Mouse (Mus musculus) midbrain, embryonic 14.5 days (tissue): ENCODE data around the gene Cul4b. TPM values are rescaled to one million over a fixed set of nuclear protein-coding genes. Genes with fewer than 3 reads are reported as not detected.
"Not testable (repeated sequence)": the region's sequence is repeated elsewhere in the genome, so short reads cannot be mapped to it uniquely, and the experiment has no call there.

Experiments
- ATAC-seq: fragments of 200-750 bp; cut with Nextera tagmentation; 2 replicates; pipeline ENCODE4 v1.8.0; 2017; ENCODE audit warnings: moderate number of reproducible peaks, moderate library complexity; ENCODE audit not compliant: low FRiP score, low TSS enrichment
- DNase-seq: peaks from one replicate; pipeline ENCODE4 v3.0.0-alpha.2; 2015
- H3K27ac ChIP-seq: fragments of 300-500 bp; sonication (generic); replicated peaks from 2 replicates; pipeline ENCODE4 v1.5.1; 2014; ENCODE audit warnings: mild to moderate bottlenecking, low read depth, low read length, moderate library complexity
- H3K27me3 ChIP-seq: fragments of 300-500 bp; sonication (generic); 2 replicates; pipeline ENCODE4 v1.6.1; 2014; ENCODE audit warnings: low read length, control low read depth, mixed read lengths; ENCODE audit not compliant: control insufficient read depth, insufficient read depth
- H3K36me3 ChIP-seq: fragments of 300-500 bp; sonication (generic); 2 replicates; pipeline ENCODE4 v1.6.1; 2014; ENCODE audit warnings: low read length, control low read depth; ENCODE audit not compliant: control insufficient read depth, insufficient read depth
- H3K4me1 ChIP-seq: fragments of 300-500 bp; sonication (generic); 2 replicates; pipeline ENCODE4 v1.6.1; 2014; ENCODE audit warnings: mild to moderate bottlenecking, antibody characterized with exemption, low read length, control low read depth; ENCODE audit not compliant: control insufficient read depth, insufficient read depth
- H3K4me2 ChIP-seq: fragments of 300-500 bp; sonication (generic); 2 replicates; pipeline ENCODE4 v1.6.1; 2014; ENCODE audit warnings: mild to moderate bottlenecking, low read length, moderate library complexity
- H3K4me3 ChIP-seq: fragments of 300-500 bp; sonication (generic); replicated peaks from 2 replicates; pipeline ENCODE4 v1.5.1; 2014; ENCODE audit warnings: low read depth, low read length
- H3K9ac ChIP-seq: fragments of 300-500 bp; sonication (generic); replicated peaks from 2 replicates; pipeline ENCODE4 v1.6.1; 2014; ENCODE audit warnings: mild to moderate bottlenecking, low read length, moderate library complexity
- H3K9me3 ChIP-seq: fragments of 300-500 bp; sonication (generic); 2 replicates; pipeline ENCODE4 v1.6.1; 2016; ENCODE audit warnings: low read length, control low read depth, mixed read lengths; ENCODE audit not compliant: control insufficient read depth
- WGBS: fragments of 180-500 bp; shearing (Covaris S2); extraction: QIAGEN DNeasy Blood & Tissue Kit; methylation state at CpG from one replicate; pipeline ENCODE4 v1.1.7; 2014; 5-methylcytosine and 5-hydroxymethylcytosine counted together
- polyA plus RNA-seq: library from polyadenylated mRNA; unstranded; fragments of >200 nt; fragmentation: Nextera tagmentation; extraction: Ambion mirVana; gene quantifications from 2 replicates; pipeline ENCODE4 v1.2.1, GENCODE M21; 2014

The Cul4b gene
- polyA plus RNA-seq, 1 experiment from 2014 or later = 26.0 TPM

- ATAC-seq (no peak), DNase-seq (no peak)
- peaks cover 3% of the 10 kb centered on the region; the same call in 1 of the 2 replicates for H3K4me1 ChIP-seq
- H3K9me3 ChIP-seq = no peaks in the 10 kb centered on the region
- no peak overlapping the region for H3K9ac ChIP-seq
- no peak overlapping the region for H3K4me2 ChIP-seq
- H3K4me3 ChIP-seq = no peak overlapping the region
- 79% methylated on average over 6 of the region's 6 CpGs for WGBS
- no peaks in the 10 kb centered on the region for H3K27me3 ChIP-seq
- H3K27ac ChIP-seq = no peak overlapping the region
- H3K36me3 ChIP-seq = no peaks in the 10 kb centered on the region
Measured at GRCm38 (mm10) chrX:38566521-38567205, 9.3 kb downstream of the Cul4b start.

- WGBS = 23% methylated on average over 8 of the region's 8 CpGs
- ATAC-seq = no peak
- Histone ChIP-seq H3K27ac (peak overlapping the region; percentile 93), H3K27me3 (no peaks in the 10 kb centered on the region), H3K4me2 (peak overlapping the region; percentile 65), H3K9me3 (no peaks in the 10 kb centered on the region), H3K4me1 (peaks cover 3% of the 10 kb centered on the region; the same call in 1 of the 2 replicates), H3K9ac (peak overlapping the region; percentile 60; the same call in 1 of the 2 replicates), H3K4me3 (peak overlapping the region; percentile 52), H3K36me3 (no peaks in the 10 kb centered on the region)
- no peak for DNase-seq
Measured at GRCm38 (mm10) chrX:38565176-38565542, 10.8 kb downstream of the Cul4b start.

- peak overlapping the region; percentile 65 for H3K4me2 ChIP-seq
- no peaks in the 10 kb centered on the region for H3K27me3 ChIP-seq
- WGBS = 23% methylated on average over 40 of the region's 52 CpGs
- H3K27ac ChIP-seq = peak overlapping the region; percentile 93
- peak overlapping the region; percentile 52 for H3K4me3 ChIP-seq
- no peaks in the 10 kb centered on the region for H3K9me3 ChIP-seq
- DNase-seq (peak; percentile 94), ATAC-seq (peak; percentile 96)
- peak overlapping the region; percentile 60 for H3K9ac ChIP-seq
- H3K36me3 ChIP-seq = no peaks in the 10 kb centered on the region
- H3K4me1 ChIP-seq = peaks cover 3% of the 10 kb centered on the region; the same call in 1 of the 2 replicates
Measured at GRCm38 (mm10) chrX:38564542-38565175, 11.3 kb downstream of the Cul4b start.

GRCm38 (mm10) chrX:38563941-38564541 is 12.0 kb downstream of the Cul4b start:
- Histone ChIP-seq H3K27ac (peak overlapping the region; percentile 93), H3K36me3 (no peaks in the 10 kb centered on the region), H3K4me3 (peak overlapping the region; percentile 52), H3K4me2 (peak overlapping the region; percentile 65), H3K27me3 (no peaks in the 10 kb centered on the region), H3K9ac (peak overlapping the region; percentile 60), H3K9me3 (no peaks in the 10 kb centered on the region), H3K4me1 (peaks cover 3% of the 10 kb centered on the region; the same call in 1 of the 2 replicates)
- DNase-seq (no peak), ATAC-seq (no peak; the same call in 1 of the 2 replicates)
- 21% methylated on average over 14 of the region's 19 CpGs for WGBS

GRCm38 (mm10) chrX:38553255-38553654 is 22.7 kb downstream of the Cul4b start:
- no peak for ATAC-seq
- DNase-seq = no peak

GRCm38 (mm10) chrX:38514556-38514955 is 61.4 kb downstream of the Cul4b start:
- H3K9me3 ChIP-seq = no peaks in the 10 kb centered on the region
- H3K4me3 ChIP-seq = no peak overlapping the region
- no peak overlapping the region for H3K9ac ChIP-seq
- no peak; the same call in 1 of the 2 replicates for ATAC-seq
- DNase-seq = peak; percentile 79
- no peaks in the 10 kb centered on the region for H3K27me3 ChIP-seq
- H3K27ac ChIP-seq = no peak overlapping the region
- H3K4me2 ChIP-seq = no peak overlapping the region
- no peaks in the 10 kb centered on the region for H3K36me3 ChIP-seq
- WGBS = 3% methylated on average over 7 of the region's 7 CpGs
- no peaks in the 10 kb centered on the region for H3K4me1 ChIP-seq

More at GRCm38 (mm10) chrX:38553255-38553654, 22.7 kb downstream of the Cul4b start:
- no peak overlapping the region for H3K9ac ChIP-seq
- H3K36me3 ChIP-seq = peaks cover 11% of the 10 kb centered on the region
- no peak overlapping the region for H3K4me3 ChIP-seq
- no peak overlapping the region for H3K4me2 ChIP-seq
- no peak overlapping the region for H3K27ac ChIP-seq
- no peaks in the 10 kb centered on the region for H3K4me1 ChIP-seq
- H3K27me3 ChIP-seq = no peaks in the 10 kb centered on the region
- no peaks in the 10 kb centered on the region for H3K9me3 ChIP-seq

- Histone ChIP-seq H3K4me1 (no peaks in the 10 kb centered on the region), H3K27ac (no peak overlapping the region), H3K4me2 (no peak overlapping the region), H3K27me3 (no peaks in the 10 kb centered on the region), H3K4me3 (no peak overlapping the region), H3K36me3 (no peaks in the 10 kb centered on the region), H3K9me3 (no peaks in the 10 kb centered on the region), H3K9ac (no peak overlapping the region)
- no peak for ATAC-seq
- DNase-seq = no peak
- 90% methylated on average over 13 of the region's 14 CpGs for WGBS
Measured at GRCm38 (mm10) chrX:38504846-38505245, 71.2 kb downstream of the Cul4b start.

- H3K27me3 ChIP-seq, H3K9ac ChIP-seq, H3K4me3 ChIP-seq, H3K27ac ChIP-seq, H3K36me3 ChIP-seq, H3K4me1 ChIP-seq, DNase-seq, ATAC-seq, H3K4me2 ChIP-seq, H3K9me3 ChIP-seq: not testable (repeated sequence)
- 71% methylated on average over 5 of the region's 5 CpGs for WGBS
Measured at GRCm38 (mm10) chrX:38502182-38502581, 73.8 kb downstream of the Cul4b start.
